Mouse (Mus musculus) c-Kit-negative CD71-positive TER-119-positive erythroid progenitor cells, embryonic 14.5 days (primary cell): ENCODE measurements at regions not wholly inside any gene's neighbourhood (a gene's known extent, or its start where the extent isn't known, plus 50 kb on each side); places are given as distances from the start of the nearest gene placed in this dataset.

Experiments
- DNase-seq: peaks from one replicate; pipeline ENCODE4 v3.0.0-alpha.2; 2013; ENCODE audit warnings: low read depth, low spot score

DNA sequence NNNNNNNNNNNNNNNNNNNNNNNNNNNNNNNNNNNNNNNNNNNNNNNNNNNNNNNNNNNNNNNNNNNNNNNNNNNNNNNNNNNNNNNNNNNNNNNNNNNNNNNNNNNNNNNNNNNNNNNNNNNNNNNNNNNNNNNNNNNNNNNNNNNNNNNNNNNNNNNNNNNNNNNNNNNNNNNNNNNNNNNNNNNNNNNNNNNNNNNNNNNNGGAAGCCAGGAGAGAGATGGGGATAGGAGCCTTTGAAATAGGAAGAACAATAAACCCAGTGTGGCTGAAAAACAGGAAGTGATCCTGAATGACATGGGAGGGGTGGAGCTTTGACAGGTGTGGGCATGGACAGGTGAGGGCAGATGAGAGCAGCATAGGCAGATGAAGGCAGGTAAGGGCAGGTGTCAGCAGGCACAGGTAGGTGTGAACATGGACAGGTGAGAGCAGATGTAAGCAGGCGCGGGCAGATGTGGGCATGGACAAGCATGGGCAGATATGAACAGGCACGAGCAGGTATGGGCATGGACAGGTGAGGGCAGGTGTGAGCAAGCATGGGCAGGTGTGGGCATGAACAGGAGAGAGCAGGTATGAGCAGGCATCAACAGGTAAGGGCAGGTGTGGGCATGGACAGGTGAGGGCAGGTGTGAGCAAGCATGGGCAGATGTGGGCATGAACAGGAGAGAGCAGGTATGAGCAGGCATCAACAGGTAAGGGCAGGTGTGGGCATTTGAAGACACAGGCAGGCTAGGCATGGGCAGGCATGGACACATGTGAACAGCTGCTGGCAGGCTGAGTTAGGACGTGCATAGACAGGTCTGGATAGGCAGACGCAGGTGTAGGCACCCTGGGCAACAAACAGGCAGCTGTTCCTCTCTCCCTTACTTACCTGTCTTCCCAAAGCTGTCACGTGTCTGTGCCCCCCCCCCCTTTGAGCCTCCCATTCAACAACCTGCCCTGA, 135.2 kb upstream of the Zmiz1 start:
- no peak for DNase-seq

DNA sequence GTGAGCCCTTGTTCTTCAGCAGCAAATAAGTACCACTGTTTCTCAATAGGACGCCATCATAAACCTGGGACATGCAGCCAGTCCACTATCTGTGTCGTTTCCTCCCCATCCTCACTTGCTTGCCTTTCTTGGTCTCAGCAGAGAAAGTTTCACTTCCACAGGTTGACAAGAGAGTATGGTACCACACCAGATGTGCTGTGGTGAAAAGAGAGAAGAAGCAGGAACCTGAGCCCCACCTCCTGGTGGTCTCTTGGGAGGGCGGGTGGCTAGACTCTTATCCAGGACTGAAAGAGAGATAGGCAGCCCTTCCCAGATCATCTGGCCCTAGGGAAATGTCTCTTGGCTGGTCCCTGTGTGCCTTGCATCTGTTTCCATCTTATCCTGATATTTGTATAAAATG, 133.1 kb upstream of the Zmiz1 start:
- no peak for DNase-seq

DNA sequence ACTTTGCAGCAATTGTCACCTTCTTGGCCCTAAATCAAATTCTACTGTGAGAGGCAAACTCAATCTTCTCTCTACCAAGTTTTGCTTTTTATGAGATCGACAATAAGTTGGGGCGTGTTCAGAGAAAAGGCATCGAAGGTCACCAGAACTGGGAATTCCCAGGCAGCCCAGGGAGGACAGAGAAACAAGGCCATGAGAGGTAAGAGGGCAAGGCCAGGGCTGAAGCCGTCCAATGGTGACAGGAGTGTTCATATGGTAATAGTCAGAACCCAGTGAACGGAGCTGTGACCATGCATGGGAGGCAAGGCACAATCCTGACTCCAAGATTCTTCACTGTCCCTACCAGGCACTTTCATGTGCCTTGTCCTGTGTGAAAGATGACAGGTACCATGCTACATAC, 130.8 kb upstream of the Zmiz1 start:
- DNase-seq = no peak

DNA sequence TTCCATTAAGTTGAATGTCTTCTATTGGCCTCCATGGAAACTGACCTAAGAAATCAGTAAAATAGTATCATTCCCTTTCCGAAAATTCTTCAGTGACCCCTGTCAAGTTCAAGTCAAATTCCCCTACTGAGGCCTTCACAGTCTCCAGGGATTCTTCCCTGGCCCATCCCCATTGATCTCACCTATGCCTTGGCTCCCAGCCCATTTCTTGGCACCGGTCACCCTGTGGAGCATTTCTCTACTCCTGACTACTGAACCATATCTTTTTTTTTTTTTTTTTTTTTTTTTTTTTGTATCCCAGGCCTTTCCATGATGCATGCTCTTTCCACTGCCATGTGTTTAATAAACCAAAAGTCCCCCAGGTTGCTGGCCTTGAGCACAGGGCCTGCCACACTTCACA, 124.8 kb upstream of the Zmiz1 start:
- DNase-seq = no peak

DNA sequence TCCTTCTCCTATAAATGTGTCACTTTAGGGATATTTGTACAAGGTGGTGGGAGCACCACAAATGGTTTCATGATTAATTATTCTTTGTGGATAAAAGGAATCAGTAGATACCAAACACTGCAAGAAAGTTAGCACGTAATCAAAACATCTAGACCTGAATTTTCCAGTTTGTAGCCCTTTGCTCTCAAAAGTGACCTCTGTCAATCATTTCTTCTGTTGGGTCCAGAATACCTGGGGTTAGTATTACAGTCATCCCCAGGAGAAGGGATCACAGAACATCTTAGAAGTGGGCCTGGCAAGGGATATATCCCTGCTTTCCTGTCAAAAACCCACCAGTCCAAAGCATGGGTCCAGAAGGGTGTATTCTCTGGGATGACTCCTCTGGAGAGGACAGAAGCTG, 122.1 kb upstream of the Zmiz1 start:
- no peak for DNase-seq

DNA sequence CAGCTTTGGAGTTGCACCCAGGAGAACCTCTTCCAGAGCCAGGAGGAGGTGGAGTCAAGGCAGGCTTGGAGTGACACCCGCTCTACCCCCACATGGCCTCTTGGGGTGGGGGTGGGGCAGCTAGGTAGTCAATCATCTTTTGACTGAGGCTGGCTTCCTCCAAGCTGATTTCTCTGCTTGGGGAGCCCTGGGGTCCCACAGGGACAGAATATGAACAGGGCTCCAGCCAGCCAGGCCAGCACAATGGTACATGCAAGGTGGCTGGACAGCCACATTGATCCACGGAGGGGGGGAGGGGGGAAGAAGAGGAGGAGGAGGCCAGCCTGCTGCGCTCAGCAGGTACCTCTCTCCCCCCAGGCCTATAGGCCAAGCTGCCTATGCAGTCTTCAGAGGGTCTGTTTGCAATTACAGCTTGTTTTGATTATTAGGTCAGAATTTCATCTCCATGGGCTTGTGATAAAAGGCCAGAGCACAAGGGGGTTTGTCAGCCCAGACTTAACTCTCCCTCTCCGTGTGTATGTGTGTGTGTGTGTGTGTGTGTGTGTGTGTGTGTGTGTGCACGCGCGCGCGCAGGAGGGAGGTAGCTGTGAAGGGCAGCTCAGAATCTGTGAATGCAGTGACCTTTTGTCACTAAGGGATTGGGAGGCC, 120.5 kb upstream of the Zmiz1 start:
- no peak for DNase-seq

DNA sequence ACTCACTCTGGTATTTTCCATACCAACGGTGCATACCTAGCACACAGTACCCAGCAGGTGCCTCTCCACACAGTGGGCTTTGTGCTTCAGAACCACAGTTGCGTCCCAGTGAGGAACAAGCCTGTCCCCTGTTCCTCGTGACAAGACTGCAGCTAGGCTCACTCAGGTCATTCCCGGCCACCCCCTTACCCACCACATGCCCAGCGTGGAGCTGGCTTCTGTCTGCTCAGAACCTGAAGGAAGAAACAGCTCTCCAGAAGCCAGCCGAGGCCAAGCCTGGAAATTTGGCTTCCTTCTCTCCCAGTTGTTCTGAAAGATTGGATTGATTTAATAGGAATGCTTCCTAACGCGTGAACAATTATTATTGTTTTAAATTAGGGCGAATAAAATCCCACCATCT, 118.1 kb upstream of the Zmiz1 start:
- DNase-seq = no peak

DNA sequence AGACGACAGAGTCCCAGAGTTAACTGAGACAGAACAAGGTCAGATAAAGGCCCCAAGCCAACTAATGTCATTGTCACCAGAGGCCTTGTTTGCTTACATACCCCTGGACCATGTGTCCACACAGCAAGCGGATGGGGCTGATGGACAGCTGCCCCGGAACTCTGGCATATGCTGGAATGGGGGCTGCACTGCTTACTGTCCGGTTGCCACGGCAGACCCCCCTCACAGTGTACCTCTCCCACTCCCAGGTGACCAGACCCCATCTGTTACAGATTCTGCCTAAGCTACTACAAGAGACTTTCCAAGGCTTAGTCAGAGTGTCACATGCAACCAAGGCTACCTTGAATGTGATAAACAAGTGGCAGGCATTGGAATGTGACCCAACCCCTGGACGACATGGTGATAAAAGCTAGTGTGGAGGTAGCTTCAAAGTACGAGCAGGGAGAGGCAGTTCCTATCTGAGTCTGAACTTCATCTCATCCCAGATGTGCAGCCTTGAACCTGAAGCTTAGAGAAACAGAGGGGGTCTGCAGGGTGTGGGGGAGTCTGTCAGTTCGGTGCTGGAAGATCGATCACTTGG, 117.0 kb upstream of the Zmiz1 start:
- DNase-seq = no peak

DNA sequence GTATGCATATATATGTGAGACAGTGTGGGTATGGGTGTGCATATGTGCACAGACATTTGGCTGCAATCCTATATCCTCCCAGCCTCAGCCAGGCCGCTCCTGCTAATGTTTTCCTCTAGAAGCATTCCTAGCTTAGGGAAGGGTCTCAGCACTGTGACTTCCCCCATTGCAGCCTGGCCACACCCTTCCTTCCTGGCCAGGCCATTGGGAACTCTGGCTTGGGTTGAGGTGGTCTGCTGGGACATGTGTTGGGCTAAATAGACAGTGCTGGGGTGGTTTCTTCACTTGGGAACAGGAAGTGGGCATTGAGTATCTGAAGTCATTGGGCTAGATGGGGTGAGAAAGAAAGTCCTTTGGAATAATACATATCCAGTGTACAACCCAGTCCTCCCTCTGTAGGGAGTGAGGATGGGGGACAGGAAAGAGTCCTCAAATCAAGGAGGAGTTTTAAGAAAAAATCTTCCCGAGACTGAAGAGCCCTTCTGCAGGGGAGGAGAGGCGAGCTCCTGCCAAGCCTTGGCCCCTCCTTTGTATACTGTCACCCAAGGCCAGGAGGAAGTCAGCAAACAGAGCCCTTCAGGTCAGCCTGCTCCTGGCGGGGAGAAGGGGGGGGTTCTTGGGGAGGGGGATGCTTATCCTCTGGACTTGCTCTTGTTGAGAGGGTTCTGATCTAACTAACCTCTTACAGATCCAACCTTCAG, 116.0 kb upstream of the Zmiz1 start:
- DNase-seq = no peak

DNA sequence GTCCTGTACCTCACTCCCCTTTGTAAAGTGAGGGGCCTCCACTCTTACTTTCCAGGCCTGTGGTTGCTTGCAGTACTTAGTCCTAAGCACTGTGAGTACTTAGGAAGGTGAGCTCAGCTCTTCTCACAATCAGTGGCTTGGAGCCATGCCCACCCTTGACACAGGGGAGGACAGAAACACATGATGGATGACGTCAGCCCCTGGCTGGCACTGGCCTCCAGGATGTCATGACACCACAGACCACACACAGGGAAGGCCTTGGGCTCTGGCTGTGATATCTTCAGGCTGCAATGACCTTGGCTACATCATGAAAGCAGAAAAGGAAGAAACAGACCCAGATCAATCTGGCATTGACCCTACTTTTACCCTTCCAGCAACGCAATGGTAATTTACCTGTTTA, 113.0 kb upstream of the Zmiz1 start:
- no peak for DNase-seq

DNA sequence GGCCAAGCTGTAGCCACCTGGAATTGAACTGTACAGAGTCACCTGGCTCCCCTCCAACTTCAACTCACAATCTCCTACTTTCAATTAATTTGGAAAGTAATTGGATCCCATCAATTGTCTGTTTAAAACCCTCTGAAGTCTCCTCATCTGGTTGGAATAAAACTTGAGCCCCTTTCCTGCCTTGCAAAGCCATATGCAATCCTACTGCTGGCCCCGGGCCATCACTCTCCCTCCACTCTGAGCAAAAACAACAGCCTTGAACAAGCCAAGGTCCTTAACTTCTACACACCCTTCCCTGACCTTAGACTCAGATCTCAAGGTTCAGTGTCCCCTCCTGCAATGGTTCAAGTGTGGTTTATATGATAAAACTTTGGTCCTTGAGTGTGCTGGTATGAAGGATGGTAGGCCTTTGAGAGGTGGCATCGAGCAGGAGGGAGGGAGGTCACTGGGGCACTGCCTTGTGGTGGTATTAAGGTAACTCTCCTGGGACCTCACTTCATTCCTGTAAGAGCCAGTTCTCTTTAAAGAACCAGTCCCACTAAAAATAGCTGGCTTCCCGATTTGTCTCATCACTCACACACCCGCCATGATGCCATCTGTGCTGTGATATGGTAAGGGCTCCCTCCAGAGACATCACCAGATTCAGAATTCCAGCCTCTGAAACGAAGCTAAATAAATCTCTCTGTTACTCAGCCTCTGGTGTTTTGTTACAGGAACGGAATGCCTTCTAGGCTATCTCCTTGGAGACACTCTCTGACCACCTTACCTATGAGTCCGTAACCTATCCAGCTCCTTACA, 112.0 kb upstream of the Zmiz1 start:
- no peak for DNase-seq

DNA sequence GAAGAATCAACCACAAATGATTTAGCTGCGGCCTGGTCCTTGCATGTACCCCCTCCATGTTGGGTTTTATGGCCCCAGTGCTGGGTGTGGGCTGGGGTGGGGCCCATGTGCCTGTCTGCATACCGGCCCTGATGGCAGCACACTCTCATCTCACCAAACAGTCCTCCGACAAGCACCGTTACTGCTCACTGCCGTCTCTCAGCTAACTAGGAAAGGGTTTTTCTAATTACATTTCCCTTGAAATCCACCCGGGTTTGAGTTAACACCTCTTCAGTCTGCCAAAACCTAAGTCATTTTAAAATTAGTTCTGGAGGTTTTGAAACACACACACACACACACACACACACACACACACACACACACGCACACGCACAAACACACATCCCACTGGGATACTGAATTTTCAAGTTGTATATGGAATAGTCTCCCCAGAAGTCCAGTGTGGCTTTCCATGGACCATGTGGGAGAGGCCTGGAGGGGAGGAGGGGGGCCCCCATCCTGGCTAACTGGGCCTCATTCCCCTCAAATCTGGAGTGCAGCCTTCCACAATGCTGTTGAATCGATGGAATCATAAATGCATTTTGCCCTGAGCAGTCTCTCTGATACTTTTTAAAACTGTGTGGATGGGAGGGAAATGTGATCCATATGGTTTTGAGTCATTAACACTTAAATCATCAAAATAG, 108.6 kb upstream of the Zmiz1 start:
- no peak for DNase-seq

DNA sequence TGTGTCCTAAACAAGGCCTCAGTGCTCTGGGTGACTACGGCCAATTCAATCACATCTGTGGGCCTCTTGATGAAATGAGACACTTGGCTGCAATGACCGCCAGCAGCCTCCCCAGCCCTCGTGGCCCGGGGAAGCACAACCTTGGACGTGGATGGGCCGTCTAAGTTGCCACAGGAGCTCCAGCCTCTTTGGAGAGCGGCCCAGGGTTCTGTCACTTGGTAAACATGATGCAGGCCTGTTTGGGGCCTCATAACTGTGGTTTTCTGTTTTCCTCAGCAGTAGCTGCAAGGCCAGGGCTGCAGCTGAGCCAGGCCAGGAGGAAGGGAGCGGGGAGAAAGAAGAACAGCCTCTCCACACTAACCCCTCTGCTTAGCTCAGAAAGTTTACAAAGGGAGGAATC, 105.2 kb upstream of the Zmiz1 start:
- DNase-seq = no peak

DNA sequence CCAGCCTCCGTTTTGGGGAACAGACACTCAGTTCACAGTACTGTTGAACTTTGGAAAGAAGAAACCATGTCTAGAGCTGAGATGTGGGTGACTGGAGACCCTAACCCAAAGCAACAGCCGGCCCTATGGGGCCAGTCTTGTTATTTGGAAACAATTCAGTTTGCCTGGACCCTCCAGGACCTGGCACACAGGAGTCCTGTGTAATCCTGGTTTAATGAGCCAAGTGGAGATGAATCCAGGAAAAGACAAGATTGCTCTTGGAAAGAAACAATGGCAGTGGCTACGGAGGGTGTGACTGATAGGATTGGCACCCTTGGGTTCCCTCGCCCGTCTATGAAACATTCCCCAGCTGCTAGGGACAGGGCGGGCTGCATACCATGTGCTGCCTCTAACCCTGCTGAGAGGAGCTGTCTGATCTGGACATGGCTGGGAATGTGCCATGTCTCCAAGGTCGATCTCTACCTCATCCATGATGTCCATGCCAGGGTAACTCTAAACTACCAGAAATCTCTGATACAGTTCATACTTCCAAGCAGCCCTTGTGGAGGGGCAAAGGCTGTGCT, 104.6 kb upstream of the Zmiz1 start:
- DNase-seq = no peak

DNA sequence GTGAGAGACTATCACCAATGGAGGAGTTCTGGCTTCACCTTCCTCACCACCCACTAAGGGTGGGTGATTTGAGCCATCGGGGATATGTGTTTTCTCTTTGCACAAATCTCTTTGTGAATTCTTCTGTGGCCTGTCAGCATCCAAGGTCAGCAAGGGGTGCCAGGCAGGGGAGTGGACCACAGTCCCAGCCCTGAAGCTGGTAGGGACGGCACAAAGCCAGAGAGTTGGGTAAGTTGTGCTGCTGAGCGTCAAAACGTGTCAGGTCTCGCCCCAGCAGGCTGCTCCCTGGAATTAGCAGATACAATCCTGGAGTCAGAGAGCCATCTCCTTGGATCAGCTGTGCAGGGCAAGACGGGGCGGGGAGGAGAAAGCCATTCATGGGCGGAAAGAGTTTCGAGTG, 101.2 kb upstream of the Zmiz1 start:
- no peak for DNase-seq

DNA sequence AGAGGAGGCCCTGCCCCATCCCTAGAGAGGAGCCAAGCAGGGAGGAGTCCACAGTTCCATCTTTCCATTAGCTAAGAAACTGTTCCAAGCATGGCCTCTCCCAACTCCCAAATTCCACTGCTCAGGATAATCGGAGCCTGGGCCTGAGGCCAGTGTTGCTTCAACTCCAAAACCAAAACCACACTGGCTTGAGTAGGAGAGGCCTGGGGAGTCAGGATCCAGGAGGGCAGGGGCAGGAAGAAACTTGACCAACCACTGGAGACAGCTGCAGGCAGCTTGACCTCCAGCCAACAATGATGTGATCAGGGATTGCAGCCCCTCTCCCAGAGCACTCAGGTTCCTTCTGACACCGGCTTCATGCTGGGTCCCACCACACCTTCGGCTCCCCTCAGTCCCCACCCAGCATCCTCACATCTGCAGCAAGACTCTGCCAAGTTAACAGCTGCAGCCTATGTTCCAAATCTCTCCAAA, 99.1 kb upstream of the Zmiz1 start:
- DNase-seq = no peak

DNA sequence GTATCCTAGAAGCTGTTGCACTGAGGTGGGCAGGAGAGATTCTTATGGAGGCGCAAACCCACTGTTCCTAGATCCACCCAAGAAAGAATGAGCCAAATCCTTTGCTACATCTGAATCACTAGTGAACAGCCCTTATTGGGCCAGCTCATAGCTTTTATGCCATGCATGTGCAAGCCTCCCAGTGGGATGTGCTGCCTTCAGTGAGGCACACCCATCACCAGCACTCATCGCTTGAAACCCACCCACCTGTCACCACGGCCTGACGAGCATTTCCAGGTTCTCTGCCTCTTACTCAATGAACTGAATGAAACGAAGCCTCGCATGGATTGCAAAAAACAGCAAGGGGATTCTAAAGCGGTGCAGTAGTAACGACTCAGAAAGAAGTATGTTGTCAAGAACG, 98.3 kb upstream of the Zmiz1 start:
- DNase-seq = no peak

DNA sequence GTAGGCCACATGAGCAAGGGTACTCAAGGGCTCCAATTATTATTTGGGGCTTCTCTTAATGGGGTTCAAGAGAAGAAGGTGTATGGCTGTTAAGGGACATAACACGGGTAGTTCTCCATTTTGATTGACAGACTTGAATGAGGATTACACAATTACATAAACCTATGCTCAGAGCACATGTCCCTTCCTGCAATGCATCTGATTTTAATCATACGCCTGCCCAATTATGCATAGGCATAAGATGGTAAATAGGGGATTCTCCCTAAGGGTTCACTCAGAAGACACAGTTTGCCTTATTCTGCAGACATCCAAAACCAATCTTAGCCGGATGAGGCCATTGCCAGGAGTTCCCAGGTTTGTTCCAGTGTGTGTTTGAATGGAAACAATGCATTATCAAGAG, 97.9 kb upstream of the Zmiz1 start:
- no peak for DNase-seq

DNA sequence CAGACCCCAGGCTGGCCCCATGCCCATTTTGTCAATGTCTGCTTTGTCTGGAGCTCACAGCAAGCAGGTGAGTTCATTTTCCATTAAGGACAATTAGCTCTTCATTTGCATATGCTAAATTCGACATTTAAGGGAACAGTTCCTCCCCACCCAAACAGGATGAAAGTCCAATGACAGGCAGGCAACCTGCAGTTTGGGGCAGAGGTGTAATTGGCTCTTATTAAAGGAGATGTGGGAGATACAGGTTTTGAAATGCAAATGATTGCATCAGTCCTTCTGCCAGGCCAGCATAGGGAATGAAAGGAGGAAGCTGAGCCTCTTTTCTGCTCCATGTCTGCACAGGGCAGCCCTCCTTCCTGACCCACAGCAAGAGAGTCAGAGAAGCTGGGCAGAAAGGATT, 96.2 kb upstream of the Zmiz1 start:
- DNase-seq = no peak

DNA sequence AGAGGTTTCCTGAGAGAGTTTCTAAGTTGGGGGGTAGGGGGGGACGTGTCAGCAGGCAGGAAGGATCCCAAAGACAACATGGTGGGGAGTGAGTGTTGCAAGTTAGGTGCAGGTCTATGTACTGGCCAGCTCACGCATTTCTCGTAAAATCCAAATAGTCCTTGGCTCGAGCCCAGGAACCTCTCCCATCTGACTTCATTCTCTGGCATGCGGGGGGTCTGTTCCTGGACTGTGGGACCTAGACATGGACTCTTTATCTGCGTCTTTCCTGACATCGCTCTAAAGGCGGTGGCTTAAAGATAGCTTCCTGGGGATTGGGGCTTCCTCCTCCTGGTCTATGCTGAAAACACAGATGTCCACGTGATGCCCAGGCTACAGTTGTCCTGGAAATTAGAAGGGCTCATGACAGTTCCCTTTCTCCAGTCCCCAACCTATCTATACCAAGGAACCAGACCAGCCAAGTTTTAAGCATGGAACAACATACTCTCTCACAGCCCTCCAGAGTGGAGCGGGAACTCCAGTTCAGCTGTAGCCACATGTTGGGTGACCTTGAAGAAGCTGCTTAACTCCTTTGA, 93.7 kb upstream of the Zmiz1 start:
- no peak for DNase-seq
